Comparison of ENCODE assay signal across 9 mouse cellular contexts in genomic region chr11:94138411-94139231, GRCm38 (mm10).
DNase-seq lines count a peak whose midpoint lies in the region; ATAC-seq lines count a peak whose summit lies in the region.
"Had no signal": no experiment of that assay in that cellular context is flagged by ENCODE, and none has a peak within 500 bp of the region (broad histone marks: within the 10 kb centered on the region; RNA-seq: fewer than 3 reads in every experiment).

No protein-coding gene starts in this region.

- no peak overlapping the region for H3K4me3 ChIP-seq in stomach, embryonic 16.5 days (replicated peaks; ENCODE audit: low read length)
- H3K4me3 ChIP-seq: liver, embryonic 13.5 days had no signal

- H3K4me2 ChIP-seq in stomach, embryonic 16.5 days (ENCODE audit: low read depth, low read length): no peak overlapping the region
- H3K4me2 ChIP-seq: liver, embryonic 13.5 days had no signal

- WGBS in stomach, embryonic 16.5 days: 33% methylated on average over 24 of the region's 24 CpGs

- H3K27ac ChIP-seq in stomach, embryonic 16.5 days (ENCODE audit: low read length): peak overlapping the region; percentile 75; the same call in 1 of the 2 replicates
- H3K27ac ChIP-seq: liver, embryonic 13.5 days had no signal

- no peak for ATAC-seq in stomach, embryonic 16.5 days (ENCODE audit: insufficient read depth, low FRiP score)

- H3K36me3 ChIP-seq in stomach, embryonic 16.5 days (ENCODE audit: control insufficient read depth, insufficient read depth, low read length): no peaks in the 10 kb centered on the region
- H3K36me3 ChIP-seq: liver, embryonic 13.5 days had no signal

- peak; percentile 64 for DNase-seq in adrenal gland, adult 2 months
- DNase-seq in adrenal gland, postnatal 4 days (ENCODE audit: low spot score in 2 of 2): no peak
- peak; percentile 27 for DNase-seq in urinary bladder, adult 2 months (ENCODE audit: low spot score)
- DNase-seq in urinary bladder, postnatal 25 days (ENCODE audit: low spot score): no peak
- DNase-seq in kidney, adult 18-20 months: peak; percentile 67
- no peak for DNase-seq in T-cell, adult 2 months (ENCODE audit: low spot score)
- DNase-seq in ovary, adult 18-20 months (ENCODE audit: low spot score): no peak
- DNase-seq: liver, embryonic 13.5 days had no signal

- no peak overlapping the region for H3K9ac ChIP-seq in stomach, embryonic 16.5 days (ENCODE audit: low read length)
- H3K9ac ChIP-seq: liver, embryonic 13.5 days had no signal

- peaks cover 36% of the 10 kb centered on the region for H3K4me1 ChIP-seq in stomach, embryonic 16.5 days (ENCODE audit: control insufficient read depth, insufficient read depth, low read length)

- no peaks in the 10 kb centered on the region for H3K27me3 ChIP-seq in stomach, embryonic 16.5 days (ENCODE audit: control insufficient read depth, insufficient read depth, low read length)

- no peaks in the 10 kb centered on the region for H3K9me3 ChIP-seq in stomach, embryonic 16.5 days (replicated peaks; ENCODE audit: control insufficient read depth, low read length)
- H3K9me3 ChIP-seq: liver, embryonic 13.5 days had no signal

Comparison
In these comparisons a context has a peak if more than half of its experiments do, and no peak if none do; other contexts are left out.
1. DNase-seq: peak in adrenal gland, adult 2 months (single experiment), urinary bladder, adult 2 months (single experiment) and kidney, adult 18-20 months (single experiment); none in adrenal gland, postnatal 4 days (0 of 2), urinary bladder, postnatal 25 days (single experiment), T-cell, adult 2 months (single experiment) and ovary, adult 18-20 months (single experiment).